Mouse (Mus musculus) B cell, adult (primary cell): ENCODE measurements around the gene Lrfn5. TPM values are rescaled to one million over a fixed set of nuclear protein-coding genes. Genes with fewer than 3 reads are reported as not detected.

Source experiments
- total RNA-seq: library from RNA; stranded (reverse); gene quantifications from 4 replicates; pipeline ENCODE4 v1.2.4, GENCODE M21; 2023; ENCODE audit not compliant: inconsistent age

Lrfn5 gene
- total RNA-seq = not detected in 4 replicates

DNA sequence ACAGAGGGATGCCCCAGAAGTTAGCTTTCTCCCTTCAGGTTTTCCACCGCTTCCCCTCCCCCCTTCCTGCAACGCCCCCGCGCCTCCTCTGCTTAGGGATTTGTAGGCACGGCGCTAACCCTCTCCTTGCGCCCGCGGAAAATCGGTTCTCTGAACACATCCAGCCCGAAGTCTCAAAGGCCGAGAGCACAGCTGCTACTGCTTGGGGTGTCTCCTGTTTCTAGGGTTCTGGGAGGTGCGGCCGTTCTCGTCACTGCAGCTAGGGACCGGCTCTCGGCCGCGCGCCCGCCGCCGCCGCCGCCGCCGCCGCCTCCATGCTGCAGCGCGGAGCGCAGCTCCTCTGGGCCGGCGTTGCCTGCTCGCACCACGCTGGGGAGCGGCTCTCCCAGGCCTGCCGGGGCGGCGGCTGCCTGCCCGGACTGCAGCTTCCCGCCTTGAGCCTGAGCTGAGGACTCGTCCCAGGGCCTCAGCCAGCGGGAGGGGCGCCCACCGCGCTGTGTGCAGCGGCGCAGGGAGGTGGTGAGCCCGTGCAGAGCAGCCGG, at the start of gene Lrfn5:
TSS of gene Lrfn5 (plus strand) at position 322 of the 542 bp plus-strand sequence.

